Mouse (Mus musculus) gastrocnemius, adult 2 months (tissue): ENCODE measurements around the gene Wwox. TPM values are rescaled to one million over a fixed set of nuclear protein-coding genes. Genes with fewer than 3 reads are reported as not detected.

ENCODE experiments used
- DNase-seq: peaks from one replicate; pipeline ENCODE4 v3.0.0; 2022
- H3K27ac ChIP-seq: fragments of 200-600 bp; 2 replicates; pipeline ENCODE4 v1.8.1; 2022; ENCODE audit warnings: mild to moderate bottlenecking
- H3K4me3 ChIP-seq: fragments of 200-600 bp; 2 replicates; pipeline ENCODE4 v1.8.1; 2022; ENCODE audit warnings: mild to moderate bottlenecking, moderate library complexity
- CTCF ChIP-seq: fragments of 200-600 bp; IDR thresholded peaks from 2 replicates; pipeline ENCODE4 v1.8.1; 2022; ENCODE audit warnings: antibody characterized with exemption, mild to moderate bottlenecking, moderate library complexity
- intact Hi-C: fragments of 180-260 bp; cut with DNase I; formaldehyde crosslinking; loops from one replicate; pipeline ENCODE4 v1.15.1; 2025
- total RNA-seq, 2 experiments: library from RNA; stranded (reverse); gene quantifications; 2 replicates each; pipeline ENCODE4 v1.2.3; 2021

The Wwox gene
- total RNA-seq, 2 experiments from 2014 or later = 5.9 to 9.0 TPM

DNA sequence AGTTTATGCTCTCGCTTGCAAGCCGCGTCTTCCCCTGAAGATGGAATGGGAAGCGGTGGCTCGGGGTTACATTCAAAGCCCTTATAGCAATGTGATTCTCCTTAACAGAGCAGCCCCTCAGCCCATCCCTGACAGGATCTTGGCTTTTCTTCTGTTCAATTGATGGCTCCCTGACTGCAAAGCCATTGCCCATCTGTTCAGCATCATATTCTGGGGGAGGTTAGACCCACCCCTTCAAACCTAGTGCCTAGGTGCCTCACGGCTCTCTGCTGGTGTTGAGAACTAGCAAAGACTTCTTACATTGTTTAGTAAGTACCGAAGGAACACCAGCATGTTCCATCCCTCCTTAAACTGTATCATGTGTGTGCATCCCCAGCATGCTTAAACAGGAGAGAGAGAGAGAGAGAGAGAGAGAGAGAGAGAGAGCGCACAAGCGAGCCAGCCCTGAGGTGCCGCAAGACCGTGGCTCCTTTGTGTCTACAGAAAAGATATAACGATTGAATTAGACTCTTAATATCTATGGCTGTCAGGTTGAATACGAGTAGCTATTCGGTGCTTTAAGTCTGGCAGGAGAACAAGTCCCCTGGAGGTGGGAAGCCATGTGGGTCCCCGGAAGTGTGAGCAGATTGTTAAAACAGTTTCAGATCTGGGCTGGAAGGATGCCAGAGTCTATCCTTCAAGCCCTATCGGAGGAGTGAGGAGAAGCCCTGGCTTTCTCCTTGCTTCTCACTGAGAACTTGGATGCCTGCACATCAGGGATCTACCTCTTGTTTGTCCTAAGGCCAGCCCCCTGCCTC, 450.3 kb downstream of the Wwox start:
- H3K27ac ChIP-seq = no peak overlapping the region
- no peak overlapping the region for H3K4me3 ChIP-seq
- no peak for TF ChIP-seq CTCF
- intact Hi-C loops = no loop called here
- DNase-seq = no peak

DNA sequence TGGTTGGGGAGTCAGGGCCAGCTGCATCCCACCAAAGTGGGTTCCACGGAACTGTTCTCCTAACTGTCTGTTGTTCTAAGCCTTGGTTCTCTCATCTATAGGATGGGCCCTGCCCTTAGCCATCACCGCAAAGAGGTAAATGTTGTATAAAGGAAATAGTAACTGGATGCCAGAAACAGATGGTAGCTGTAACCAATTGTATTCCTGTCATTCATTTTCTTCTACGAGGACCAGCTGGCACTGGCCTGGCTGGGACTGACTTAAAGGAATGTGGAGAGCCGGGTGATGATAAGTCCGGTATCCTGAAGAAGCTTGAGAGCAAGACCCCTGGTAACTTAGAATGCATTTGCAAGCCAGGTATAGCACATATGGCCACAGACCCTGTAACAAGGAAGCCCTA, 451.0 kb downstream of the Wwox start:
- no peak for DNase-seq
- intact Hi-C loops = no loop called here
- H3K4me3 ChIP-seq = no peak overlapping the region
- TF ChIP-seq CTCF = no peak
- H3K27ac ChIP-seq = no peak overlapping the region

DNA sequence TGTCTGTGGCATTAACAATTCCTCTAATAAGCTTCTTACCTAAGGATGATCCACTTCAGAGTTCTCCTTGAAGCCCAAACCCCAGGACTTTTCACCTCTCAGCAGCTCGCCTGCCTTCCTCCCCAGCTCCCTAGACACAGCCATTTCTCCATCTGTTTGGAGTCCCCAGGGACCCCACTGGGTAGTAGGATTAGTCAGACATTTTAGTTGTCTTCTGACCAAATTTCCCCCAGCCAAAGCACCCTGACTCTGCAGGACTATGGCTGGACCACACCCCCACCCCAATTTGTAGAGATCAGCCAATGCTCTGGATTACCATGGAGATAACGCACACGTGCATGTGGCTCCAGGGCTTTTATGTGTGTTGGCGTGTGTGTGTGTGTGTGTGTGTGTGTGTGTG, 451.8 kb downstream of the Wwox start:
- DNase-seq = no peak
- TF ChIP-seq CTCF = no peak
- no peak overlapping the region for H3K4me3 ChIP-seq
- intact Hi-C loops = no loop called here
- H3K27ac ChIP-seq = no peak overlapping the region

DNA sequence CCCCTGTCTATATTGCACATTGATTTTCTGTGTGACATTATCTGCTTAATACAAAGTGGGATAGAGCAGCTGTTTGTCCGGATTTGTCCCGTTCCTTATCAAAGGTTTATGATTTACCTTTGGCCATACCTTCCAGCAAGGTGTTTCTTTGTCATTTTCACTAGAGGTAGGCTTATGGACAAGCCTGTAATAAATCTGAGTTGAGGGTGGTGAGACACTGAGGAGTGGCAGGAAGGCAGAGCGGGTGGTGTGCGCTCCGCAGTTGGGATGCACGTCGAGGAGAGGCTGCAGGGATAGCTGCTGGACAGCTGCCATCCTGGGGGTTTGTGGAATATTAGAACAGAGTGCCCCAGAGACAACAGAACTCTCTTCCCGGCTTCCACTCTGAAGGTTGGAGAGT, 458.0 kb downstream of the Wwox start:
- Histone ChIP-seq H3K4me3 (no peak overlapping the region), H3K27ac (no peak overlapping the region)
- no peak for DNase-seq
- intact Hi-C loops = no loop called here
- TF ChIP-seq CTCF = no peak

DNA sequence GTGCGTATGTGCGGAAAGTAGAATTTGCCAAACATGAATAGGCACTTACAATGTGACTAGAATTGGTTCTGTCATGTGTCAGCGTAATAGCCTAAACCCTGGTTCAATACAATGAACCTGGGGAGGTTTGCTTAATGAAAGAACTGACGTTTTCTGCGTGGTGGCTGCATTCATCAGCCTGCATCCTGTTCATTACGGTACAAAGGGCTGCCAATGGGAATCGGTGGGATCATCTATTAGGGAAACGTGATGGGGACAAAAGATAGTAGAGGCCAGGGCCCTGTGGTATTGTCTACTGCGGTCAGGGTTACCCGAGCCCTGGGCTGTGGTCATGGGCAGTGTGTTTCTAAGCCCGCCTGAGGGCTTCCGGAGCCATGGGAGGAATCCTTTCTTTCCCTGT, 459.7 kb downstream of the Wwox start:
- TF ChIP-seq CTCF = no peak
- intact Hi-C loops = no loop called here
- Histone ChIP-seq H3K27ac (no peak overlapping the region), H3K4me3 (no peak overlapping the region)
- no peak for DNase-seq

DNA sequence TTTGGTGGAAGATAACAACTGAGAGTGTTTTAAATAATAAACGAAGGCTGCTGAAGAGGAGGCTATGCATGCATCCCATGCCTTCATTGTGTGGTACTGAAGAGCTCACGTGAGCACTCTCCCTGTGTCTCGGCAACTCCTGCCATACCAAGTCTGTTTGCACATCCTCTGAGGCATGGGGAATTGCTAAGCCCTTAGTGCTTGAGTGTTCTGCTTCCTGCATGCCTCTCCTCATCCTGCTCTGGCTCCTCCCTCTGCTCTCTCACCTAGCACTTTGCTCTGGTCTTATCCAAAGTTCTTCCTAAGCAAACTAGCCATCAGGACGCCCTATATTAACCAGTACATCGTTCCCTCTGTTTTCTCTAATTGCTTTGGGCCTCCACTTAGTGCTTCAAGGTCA, 463.1 kb downstream of the Wwox start:
- H3K27ac ChIP-seq = no peak overlapping the region
- no peak overlapping the region for H3K4me3 ChIP-seq
- intact Hi-C loops = no loop called here
- no peak for DNase-seq
- TF ChIP-seq CTCF = no peak

DNA sequence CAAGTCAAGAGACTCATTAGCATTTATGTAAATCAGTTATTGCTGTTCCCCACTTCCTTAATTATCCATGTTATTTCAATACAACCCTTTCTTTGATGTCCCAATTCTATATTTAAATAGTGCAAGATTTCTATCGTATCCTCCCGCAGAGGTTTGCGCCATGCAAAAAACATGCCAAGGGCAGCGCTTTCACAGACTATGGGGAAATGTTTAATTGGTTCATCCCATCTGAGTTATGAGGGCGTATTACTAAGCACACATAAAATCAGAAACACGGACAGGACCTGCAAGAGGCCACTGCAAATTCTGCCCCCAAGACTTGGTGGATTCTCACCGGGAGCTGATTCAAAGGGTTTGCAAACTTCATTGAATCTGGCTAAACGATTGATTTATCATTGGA, 468.6 kb downstream of the Wwox start:
- no peak for TF ChIP-seq CTCF
- intact Hi-C loops = no loop called here
- no peak for DNase-seq
- no peak overlapping the region for H3K4me3 ChIP-seq
- H3K27ac ChIP-seq = no peak overlapping the region

DNA sequence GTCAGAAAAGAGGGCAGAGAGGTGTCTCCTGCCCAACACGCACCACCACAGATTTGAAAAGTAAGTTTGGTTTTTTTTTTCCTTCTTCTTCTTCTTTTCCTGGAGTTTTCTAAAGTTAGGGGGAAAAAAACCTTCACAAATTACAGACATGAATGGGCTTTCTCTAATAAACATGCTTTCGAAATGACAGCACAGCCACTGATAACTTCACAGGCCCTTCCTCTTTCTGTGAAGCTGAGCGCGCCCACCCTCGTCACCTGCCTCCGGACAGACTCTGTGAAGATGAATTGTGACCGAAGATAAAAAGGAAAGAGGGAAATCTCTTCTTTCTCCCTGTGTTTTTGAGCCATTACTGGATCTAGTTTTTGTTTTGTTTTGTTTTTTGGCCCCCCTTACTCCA, 469.1 kb downstream of the Wwox start:
- no peak for TF ChIP-seq CTCF

DNA sequence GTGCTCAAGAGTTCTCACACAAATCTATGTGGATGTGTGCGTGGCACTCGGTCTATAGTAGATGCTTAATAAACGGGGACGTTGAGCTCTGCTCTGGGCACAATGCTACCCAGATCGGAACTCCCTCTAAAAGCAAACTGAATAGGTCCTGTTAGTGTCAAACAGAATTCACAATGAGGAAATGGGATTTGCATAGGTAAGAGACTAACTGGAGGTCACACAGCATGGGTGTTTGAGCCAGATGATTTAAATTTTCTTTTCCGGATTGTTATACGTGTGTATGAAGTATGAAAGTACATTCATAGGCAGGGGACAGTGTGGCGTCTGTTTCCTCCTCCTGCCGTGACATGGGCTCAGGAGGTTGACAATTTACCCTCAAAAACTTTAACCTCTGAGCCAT, 469.7 kb downstream of the Wwox start:
- no peak for TF ChIP-seq CTCF
- Histone ChIP-seq H3K4me3 (no peak overlapping the region), H3K27ac (no peak overlapping the region)
- intact Hi-C loops = no loop called here
- no peak for DNase-seq

More for the DNA sequence above, 469.1 kb downstream of the Wwox start:
- intact Hi-C loops = no loop called here
- H3K27ac ChIP-seq = no peak overlapping the region
- DNase-seq = no peak
- H3K4me3 ChIP-seq = no peak overlapping the region

DNA sequence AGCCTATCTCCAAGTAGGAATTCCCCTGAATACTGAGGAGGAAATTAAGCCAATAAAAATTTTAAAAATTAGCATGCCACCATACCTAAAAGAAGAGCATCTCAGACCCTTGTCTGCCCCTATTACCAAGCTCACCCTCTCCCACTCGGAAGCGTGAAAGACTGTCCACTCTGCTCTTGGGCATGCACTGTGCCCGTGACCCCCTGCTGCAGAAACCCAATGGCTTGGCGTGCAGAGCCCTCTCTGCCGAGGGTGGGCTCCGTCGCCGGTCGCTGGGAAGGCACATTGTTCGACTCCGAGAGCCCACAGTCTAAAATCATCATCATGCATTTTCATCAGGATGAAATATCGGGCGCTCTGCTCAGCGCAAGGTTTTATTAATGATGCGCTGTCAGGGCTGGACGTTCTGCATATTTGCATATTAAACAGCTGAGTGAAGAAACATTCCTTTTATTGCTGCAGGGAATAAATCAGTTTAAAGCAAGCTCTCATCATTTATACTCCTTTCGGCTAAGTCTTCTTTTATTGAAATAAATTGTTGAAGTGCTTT, 471.7 kb downstream of the Wwox start:
- Histone ChIP-seq H3K27ac (no peak overlapping the region), H3K4me3 (no peak overlapping the region)
- no peak for TF ChIP-seq CTCF
- intact Hi-C loops = no loop called here
- DNase-seq = no peak

DNA sequence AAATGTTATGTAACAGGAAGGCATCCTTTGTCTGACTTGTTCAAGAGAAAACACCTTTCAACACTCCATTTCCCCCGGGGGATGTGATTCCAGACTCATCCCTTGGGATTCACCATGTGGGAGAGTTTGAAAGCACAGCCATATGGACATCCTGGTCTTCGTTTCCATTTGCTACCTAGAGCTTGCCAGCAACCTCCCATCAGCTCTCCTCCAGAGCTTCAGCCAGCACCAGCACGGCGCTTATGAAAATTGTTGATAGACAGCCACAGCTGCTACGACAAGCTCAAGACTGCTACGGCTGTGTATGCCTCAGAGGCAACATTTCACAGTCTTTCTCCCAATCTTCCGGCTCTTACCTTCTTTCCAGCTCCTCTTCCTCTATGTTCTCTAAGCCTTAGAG, 484.2 kb downstream of the Wwox start:
- Histone ChIP-seq H3K4me3 (peak overlapping the region; percentile 31; the same call in 1 of the 2 replicates), H3K27ac (peak overlapping the region; percentile 82)
- DNase-seq = peak; percentile 62
- no peak for TF ChIP-seq CTCF
- intact Hi-C loops = no loop called here

DNA sequence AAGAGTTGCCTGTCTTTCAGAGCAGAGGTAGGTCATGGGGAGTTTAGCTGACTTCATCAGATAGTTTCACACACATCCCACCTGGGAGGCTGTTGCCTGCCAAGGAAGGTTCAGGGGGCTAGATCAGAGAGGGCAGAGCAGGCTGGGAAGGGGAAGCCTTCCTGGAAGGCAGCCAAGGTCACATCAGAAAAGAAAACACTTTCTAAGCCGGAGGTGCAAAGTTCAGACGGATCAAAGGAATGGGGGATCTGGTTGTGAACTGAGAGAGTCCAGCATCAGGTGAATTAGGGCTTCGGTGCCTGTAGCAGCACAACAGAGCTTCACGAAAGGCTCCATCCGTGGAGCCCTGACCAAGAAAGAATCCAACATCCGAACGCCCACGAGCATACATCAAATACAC, 488.0 kb downstream of the Wwox start:
- intact Hi-C loops = no loop called here
- no peak for DNase-seq
- no peak overlapping the region for H3K4me3 ChIP-seq
- TF ChIP-seq CTCF = no peak
- H3K27ac ChIP-seq = no peak overlapping the region

DNA sequence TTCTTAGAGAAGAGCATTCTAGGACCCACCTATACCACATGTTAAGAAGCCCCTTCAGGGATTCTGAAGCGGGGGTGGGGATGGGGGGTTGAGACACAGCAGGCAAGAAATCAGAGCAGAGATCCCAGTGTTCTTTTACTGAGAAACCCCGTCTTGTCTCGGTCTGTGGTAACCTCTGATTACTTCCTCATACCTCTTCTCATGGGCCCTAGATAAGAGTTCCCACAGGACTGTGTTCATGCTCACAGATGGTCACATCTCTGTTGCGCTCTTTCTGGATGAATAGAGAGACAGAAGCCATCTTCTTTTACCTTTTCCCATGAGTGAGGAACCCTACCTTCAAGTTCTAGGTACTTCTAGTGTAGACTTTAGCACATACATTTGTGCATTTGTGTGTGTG, 488.5 kb downstream of the Wwox start:
- H3K4me3 ChIP-seq = no peak overlapping the region
- no peak for TF ChIP-seq CTCF
- H3K27ac ChIP-seq = no peak overlapping the region
- intact Hi-C loops = no loop called here
- DNase-seq = no peak

DNA sequence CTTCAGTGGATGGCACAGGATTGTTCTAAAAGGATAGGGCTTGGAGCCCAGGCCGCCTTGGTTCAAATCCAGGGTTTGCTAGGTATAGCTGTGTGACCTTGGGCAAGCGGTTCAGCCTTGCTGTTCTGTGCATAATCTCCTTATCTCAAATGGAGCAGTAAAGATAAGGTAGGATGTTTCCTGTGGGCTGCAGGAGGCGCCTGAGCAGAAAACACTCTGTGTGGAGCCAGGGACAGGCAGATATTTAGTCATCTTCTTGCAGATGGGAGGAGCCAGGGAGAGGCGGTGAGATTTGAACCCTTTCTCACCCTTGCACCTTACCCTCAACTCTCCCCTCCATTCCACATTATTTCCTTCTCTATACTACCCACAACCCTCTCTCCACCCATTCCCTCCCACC, 490.1 kb downstream of the Wwox start:
- intact Hi-C loops = no loop called here
- TF ChIP-seq CTCF = no peak
- no peak overlapping the region for H3K4me3 ChIP-seq

More for the DNA sequence above, 490.1 kb downstream of the Wwox start:
- DNase-seq = no peak
- no peak overlapping the region for H3K27ac ChIP-seq
